Mouse (Mus musculus) gastrocnemius, postnatal 10 days (tissue): Measurements from ENCODE around the gene Slc22a15. TPM values are rescaled to one million over a fixed set of nuclear protein-coding genes. Genes with fewer than 3 reads are reported as not detected.

ENCODE experiments used
- DNase-seq: peaks from one replicate; pipeline ENCODE4 v3.0.0; 2021; ENCODE audit warnings: mixed read lengths
- long read RNA-seq, 2 experiments: library from polyadenylated mRNA; stranded (forward); transcript quantifications; one replicate each; pipeline ENCODE4 v2.0.0; 2021
- total RNA-seq, 2 experiments: library from RNA; stranded (reverse); gene quantifications; 2 replicates each; pipeline ENCODE4 v1.2.3; 2021

Gene Slc22a15
- total RNA-seq: 1 to 10 TPM; 1.9 to 3.5 TPM
- long read RNA-seq, experiment 1, full-length matches to known transcripts: 1 of 1 reads
- long read RNA-seq, experiment 1, partial matches to known transcripts: 0 of 1 reads
- long read RNA-seq, experiment 1, other reads (novel, unspliced or antisense): 0 of 1 reads
- long read RNA-seq, experiment 2, full-length matches to known transcripts: 1 of 1 reads
- long read RNA-seq, experiment 2, partial matches to known transcripts: 0 of 1 reads
- long read RNA-seq, experiment 2, other reads (novel, unspliced or antisense): 0 of 1 reads

DNA sequence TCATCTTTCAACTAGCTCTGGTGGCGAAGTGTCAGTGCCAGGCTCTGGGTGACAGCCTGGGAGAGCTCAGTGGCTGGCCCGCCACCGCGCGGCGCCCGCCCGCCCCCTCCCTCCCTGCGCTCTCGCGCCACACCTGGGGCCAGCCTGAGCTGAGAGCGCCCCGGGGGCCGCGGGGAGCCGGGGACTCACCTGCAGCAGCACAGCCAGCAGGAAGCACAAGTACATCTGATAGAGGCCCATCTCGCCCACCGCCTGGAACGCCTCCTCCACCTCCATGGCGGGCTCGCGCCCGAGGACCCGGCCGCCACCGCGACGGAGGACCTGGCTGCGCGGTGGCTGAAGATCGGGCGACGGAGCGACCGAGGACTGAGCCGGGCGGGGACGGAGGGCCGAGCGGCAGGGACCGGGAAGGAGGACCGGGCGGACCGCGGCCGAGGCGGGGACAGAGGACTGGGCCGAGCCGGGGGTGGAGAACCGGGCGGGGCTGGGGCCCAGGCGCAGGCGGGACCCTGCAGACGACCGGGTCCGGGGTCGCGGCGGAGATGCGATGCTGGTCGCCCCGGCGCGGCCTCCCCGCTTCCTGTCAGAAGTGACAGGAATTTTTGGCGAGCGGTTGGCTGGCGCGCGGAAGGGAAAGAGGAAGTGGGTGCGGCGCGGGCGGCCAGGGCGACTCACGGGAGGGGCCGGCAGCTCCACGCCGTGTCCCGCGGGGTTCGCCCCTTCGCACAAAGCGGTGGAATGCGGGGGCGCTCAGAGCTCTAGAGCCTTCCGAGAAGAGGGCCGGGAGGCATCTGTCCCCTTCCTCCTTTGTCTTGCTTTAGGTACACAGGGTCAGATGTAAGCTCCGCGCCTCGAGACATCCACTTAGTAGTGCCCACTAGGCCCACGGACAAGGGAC, at the start of gene Slc22a15:
Gene Slc22a15, minus strand, starts transcription at position 611 of the 898 bp plus-strand sequence.
- DNase-seq: peak; percentile 74

DNA sequence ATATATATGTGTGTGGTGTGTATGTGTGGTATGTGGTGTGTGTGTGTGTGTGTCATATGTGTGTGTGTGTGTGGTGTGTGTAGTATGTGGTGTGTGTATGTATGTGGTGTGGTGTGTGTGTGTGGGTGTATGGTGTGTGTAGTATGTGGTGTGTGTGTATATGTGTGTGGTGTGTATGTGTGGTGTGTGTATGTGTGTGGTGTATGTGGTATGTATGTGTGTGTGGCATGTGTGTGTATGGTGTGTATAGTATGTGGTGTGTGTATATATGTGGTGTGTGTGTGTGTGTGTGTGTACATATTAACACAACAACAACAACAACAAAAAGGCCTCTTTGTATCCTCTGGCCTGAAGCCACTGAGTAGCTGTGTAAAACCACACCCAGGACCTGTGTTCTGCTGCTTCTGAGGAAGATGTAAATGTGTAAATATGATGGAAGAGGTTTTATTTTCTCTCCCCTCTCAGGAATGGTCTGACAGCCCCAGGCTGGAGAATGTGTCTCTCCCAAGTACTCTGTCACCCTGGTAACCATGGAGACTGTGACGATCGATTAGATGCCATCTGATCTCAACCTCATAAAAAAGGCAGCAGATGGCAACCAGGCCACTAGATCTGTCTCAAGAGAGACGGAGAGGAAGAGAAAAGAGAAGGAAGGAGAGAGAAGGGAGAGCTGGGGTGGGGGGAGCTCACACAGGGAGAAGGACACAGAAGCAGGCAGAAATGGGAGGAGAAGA, 42.7 kb upstream of the Slc22a15 start:
- DNase-seq: no peak

GRCm38 (mm10) chr3:101964352-101964751, 40.1 kb upstream of the Slc22a15 start:
- DNase-seq: no peak

DNA sequence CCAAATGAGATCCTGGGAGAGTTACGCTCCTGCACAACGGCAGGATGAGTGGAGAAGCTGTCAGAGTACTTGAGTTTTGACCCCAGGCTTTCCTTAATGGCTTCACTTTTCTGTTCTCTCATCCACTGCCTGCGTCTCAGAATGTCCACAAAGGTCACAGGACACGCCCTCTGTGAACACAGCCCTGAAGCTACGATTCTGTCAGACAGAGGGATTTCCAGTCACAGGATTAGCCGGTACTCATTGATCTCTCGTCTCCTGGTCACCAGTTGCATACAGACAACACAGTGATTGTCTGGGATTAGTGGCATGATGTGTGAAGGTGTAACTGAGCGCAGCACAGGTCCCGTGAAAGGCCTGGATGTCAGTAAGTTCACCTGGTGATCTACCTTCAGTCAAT, 39.2 kb upstream of the Slc22a15 start:
- DNase-seq: no peak

- DNase-seq: no peak
Measured at GRCm38 (mm10) chr3:101961146-101961835, 37.0 kb upstream of the Slc22a15 start.

DNA sequence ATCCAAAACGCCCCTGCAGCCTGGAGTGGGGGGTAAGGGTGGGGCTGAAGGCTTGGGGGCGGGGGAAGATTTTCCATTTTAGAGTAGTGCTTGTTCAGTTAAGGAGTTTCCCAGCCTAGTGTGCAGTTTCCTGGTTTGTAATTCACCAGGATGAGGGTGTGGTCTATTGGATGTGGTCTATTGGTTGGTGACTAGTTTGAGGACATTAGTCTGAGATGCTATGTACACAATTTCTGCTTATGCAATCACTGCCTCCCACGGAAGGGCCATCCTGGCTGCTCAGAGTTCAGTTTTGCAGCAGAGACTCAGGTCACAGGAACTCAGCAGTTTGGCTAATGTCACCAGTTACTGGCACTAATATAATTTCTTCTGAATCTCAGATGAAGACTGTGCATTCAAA, 33.8 kb upstream of the Slc22a15 start:
- DNase-seq: no peak

DNA sequence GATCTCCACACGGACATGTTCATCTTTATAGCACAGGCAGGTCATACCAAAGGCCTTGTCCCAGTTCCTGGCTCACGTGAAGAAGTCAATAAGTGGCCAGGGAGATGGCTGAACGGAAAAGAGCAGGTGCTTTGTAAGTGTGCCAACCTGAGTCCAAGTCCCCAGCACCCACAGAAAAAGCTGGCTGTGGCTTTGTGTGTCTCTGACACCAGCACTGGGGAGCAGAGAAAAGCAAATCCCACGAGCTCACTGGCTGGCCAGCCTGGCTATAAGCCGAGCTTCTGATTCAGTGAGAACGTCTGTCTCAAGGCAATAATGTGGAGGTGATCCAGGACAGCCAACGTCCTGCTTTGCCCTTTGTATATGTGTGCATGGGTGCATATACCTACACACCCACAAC, 29.3 kb upstream of the Slc22a15 start:
- no peak for DNase-seq

GRCm38 (mm10) chr3:101952577-101952976, 28.3 kb upstream of the Slc22a15 start:
- DNase-seq: no peak

- no peak for DNase-seq
Measured at GRCm38 (mm10) chr3:101948572-101948971, 24.3 kb upstream of the Slc22a15 start.

GRCm38 (mm10) chr3:101947250-101947649, 23.0 kb upstream of the Slc22a15 start:
- no peak for DNase-seq

GRCm38 (mm10) chr3:101945257-101945656, 21.0 kb upstream of the Slc22a15 start:
- no peak for DNase-seq

DNA sequence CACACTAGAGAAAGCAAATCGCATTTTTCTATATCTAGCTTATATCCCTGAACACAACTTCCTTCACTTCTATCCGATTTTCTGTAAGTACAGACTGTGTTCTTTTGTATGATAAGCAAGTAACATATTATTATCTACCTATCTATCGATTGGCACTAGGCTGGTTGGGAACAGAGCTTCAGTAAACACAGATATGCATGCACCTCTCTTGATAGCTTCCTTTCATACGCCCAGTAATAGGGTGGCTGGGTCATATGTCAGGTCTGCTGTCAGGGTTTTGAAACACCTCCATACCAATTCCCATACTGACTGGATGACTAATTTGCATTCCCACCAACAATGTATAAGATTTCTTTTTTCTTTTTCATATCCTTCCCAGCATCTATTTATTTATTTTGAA, 16.2 kb upstream of the Slc22a15 start:
- DNase-seq: no peak

DNA sequence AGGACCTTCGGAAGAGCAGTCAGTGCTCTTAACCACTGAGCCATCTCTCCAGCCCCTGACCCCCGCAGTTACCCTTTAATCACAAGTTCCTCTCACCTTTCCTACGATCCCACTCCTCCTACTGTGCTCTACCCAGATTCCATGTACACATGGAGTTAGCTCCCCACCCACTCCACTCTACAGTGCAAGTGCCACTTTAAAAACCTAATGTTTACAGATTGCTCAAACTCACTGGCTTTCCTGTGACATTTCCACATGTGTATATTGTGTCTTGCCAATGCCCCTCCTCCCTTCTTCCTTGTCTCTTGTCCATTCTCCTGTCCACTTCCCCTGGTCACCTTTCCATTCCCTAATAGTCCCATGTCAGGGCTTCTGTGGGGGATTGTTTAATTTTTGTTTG, 15.6 kb upstream of the Slc22a15 start:
- no peak for DNase-seq

GRCm38 (mm10) chr3:101939152-101939551, 14.9 kb upstream of the Slc22a15 start:
- no peak for DNase-seq

GRCm38 (mm10) chr3:101936369-101936768, 12.1 kb upstream of the Slc22a15 start:
- no peak for DNase-seq

DNA sequence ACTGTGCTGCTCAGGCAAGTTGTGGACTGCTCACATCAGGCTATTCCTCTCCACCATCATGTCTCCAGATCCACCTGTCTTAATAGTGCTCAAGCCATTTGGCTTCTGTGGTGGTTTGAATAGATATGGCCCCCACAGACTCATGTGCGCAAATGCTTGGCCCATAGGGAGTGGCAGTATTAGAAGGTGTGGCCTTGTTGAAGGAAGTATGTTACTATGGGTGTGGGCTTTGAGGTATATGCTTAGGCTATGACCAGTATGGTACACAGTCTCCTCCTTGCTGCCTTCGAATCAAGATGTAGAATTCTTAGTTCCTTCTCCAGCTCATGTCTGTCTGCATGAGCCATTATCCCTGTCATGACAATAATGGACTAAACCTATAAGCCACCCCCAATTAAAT, 9.6 kb upstream of the Slc22a15 start:
- no peak for DNase-seq

- no peak for DNase-seq
Measured at GRCm38 (mm10) chr3:101929105-101929876, 5.0 kb upstream of the Slc22a15 start.

- no peak for DNase-seq
Measured at GRCm38 (mm10) chr3:101926636-101927035, 2.4 kb upstream of the Slc22a15 start.

- no peak for DNase-seq
Measured at GRCm38 (mm10) chr3:101925663-101926062, 1.4 kb upstream of the Slc22a15 start.

- no peak for DNase-seq
Measured at GRCm38 (mm10) chr3:101922366-101922765, 1.9 kb downstream of the Slc22a15 start.

GRCm38 (mm10) chr3:101918526-101918925, 5.7 kb downstream of the Slc22a15 start:
- no peak for DNase-seq
